8 mouse cellular contexts compared by ENCODE assay signal in the genomic region with DNA sequence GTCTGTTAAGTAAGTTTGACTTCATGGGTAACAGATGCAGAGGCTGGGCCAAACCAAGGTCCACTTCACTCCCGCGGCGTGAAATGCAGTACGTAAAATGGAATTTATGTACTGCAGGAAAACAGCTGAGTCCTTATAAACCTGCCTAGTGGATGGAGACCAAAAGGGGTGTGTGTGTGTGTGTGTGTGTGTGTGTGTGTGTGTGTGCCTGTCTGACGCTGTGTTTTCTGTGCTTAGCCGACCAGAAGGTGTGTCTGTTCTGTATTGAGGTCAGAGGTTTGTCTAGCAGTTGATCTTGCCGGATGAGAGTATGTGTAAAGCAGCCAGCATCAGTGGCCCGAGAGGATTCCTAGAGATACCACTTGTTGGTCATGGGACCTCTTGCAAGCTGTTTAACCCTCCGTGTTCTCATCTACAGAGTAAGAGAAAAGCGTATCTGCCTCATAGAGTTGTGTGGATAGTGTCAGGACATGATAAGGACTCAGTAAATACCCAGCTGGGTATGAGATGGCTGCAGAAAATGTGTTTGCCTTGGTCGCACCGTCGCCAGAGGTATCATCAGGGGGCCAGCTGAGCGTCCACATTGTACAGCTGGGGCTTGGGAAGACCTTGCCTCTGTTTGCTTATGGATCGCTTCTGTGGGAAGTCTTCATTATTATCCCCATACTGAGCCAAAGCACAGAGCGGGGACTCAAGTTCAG. TPM values are rescaled to one million over a fixed set of nuclear protein-coding genes. Genes with fewer than 3 reads are reported as not detected.
DNase-seq lines count a peak whose midpoint lies in the region; ATAC-seq and TF ChIP-seq lines count a peak whose summit lies in the region.

No protein-coding gene starts in this region.

- H3K27ac ChIP-seq in neural tube, embryonic 12.5 days: no peak overlapping the region

- 0 out of 2 replicates have a peak, but pooled peaks have one; percentile 16 for ATAC-seq in G1E (ENCODE audit: extremely low read depth, insufficient number of reproducible peaks, low FRiP score, poor library complexity, severe bottlenecking)
- peak; percentile 9 for ATAC-seq in erythroblast, adult 5-6 weeks (replicated peaks; ENCODE audit: low FRiP score, poor library complexity, severe bottlenecking)
- ATAC-seq in neural tube, embryonic 12.5 days (ENCODE audit: low FRiP score, low read depth): no peak
- no peak for ATAC-seq in frontal cortex, adult (ENCODE audit: low TSS enrichment)
- no peak for ATAC-seq in activated CD4-positive, CD25-positive, alpha-beta regulatory T cell, adult 4 months

- H3K9ac ChIP-seq in neural tube, embryonic 12.5 days: no peak overlapping the region

- 29% methylated on average over 16 of the region's 16 CpGs for WGBS in large intestine, adult 2 months
- 54% methylated on average over 16 of the region's 16 CpGs for WGBS in neural tube, embryonic 12.5 days

- peak; percentile 30 to 55 for DNase-seq in heart, adult 18-20 months
- no peak for DNase-seq in heart, postnatal 25 days (ENCODE audit: low spot score)
- peak; percentile 40 for DNase-seq in G1E (ENCODE audit: low spot score)
- DNase-seq in large intestine, adult 2 months (ENCODE audit: low read depth, low spot score): peak; percentile 16

- H3K4me2 ChIP-seq in neural tube, embryonic 12.5 days (replicated peaks): peak overlapping the region; percentile 82

- peak overlapping the region; percentile 80 for H3K4me3 ChIP-seq in G1E (ENCODE audit: low read depth, low read length)
- peak overlapping the region; percentile 81 for H3K4me3 ChIP-seq in neural tube, embryonic 12.5 days

- H3K36me3 ChIP-seq in G1E (replicated peaks): peaks cover 44% of the 10 kb centered on the region
- H3K36me3 ChIP-seq in neural tube, embryonic 12.5 days: no peaks in the 10 kb centered on the region

- H3K4me1 ChIP-seq in G1E (ENCODE audit: insufficient read depth, low read depth, low read length): peaks cover 91% of the 10 kb centered on the region
- H3K4me1 ChIP-seq in neural tube, embryonic 12.5 days: peaks cover 29% of the 10 kb centered on the region

- no peaks in the 10 kb centered on the region for H3K27me3 ChIP-seq in G1E (ENCODE audit: insufficient read depth, low read length)
- H3K27me3 ChIP-seq in neural tube, embryonic 12.5 days (replicated peaks): 0 out of 2 replicates have a peak, but pooled peaks cover 7% of the 10 kb centered on the region

- H3K9me3 ChIP-seq in G1E (replicated peaks): no peaks in the 10 kb centered on the region
- no peaks in the 10 kb centered on the region for H3K9me3 ChIP-seq in neural tube, embryonic 12.5 days

- intact Hi-C loops in heart, postnatal 25 days (cut with DNase I): no loop called here

- TF ChIP-seq CTCF in G1E (IDR thresholded peaks at IDR 0.05; ENCODE audit: low read depth, low read length): no peak

RNA-seq across cellular contexts. Expression of a gene that starts 2.2 kb away (rescaled TPM):
- total RNA-seq in heart, adult 18-20 months (2021): 10 to 100 TPM; 24.7 to 24.8 TPM
- total RNA-seq in heart, postnatal 25 days (2021): 10 to 100 TPM; 32.0 to 37.0 TPM
- total RNA-seq in G1E (2014; fragmentation: Nextera tagmentation) (186 and 202 TPM in 2 replicates), G1E (2017) (156 and 172 TPM in 2 replicates)
- polyA plus RNA-seq in G1E (2012): 124 and 136 TPM in 2 replicates
- total RNA-seq in erythroblast, adult 5-6 weeks (2015; ENCODE audit: low replicate concordance): 28.1 and 29.9 TPM in 2 replicates
- total RNA-seq in erythroblast, adult 5-6 weeks (2017; ENCODE audit: low replicate concordance): 31.2 and 60.5 TPM in 2 replicates
- 15.1 and 16.0 TPM in 2 replicates for polyA plus RNA-seq in large intestine, adult 2 months (2012; rRNA removed)
- polyA plus RNA-seq in neural tube, embryonic 12.5 days (2016; fragmentation: Nextera tagmentation; extraction: Ambion mirVana): 21.4 and 25.2 TPM in 2 replicates
- 1 to 10 TPM; 1.0 to 1.4 TPM for polyA plus RNA-seq in activated CD4-positive, CD25-positive, alpha-beta regulatory T cell, adult 4 months (2017; shearing (Covaris generic))

RNA-seq across cellular contexts. Expression of a gene that starts 41.2 kb away (rescaled TPM):
- under 1 TPM; 0.28 to 0.30 TPM for total RNA-seq in heart, adult 18-20 months (2021)
- under 1 TPM; 0.08 to 0.17 TPM for total RNA-seq in heart, postnatal 25 days (2021)
- 6.8 TPM in 2 replicates for total RNA-seq in G1E (2014; fragmentation: Nextera tagmentation)
- 2.1 and 3.0 TPM in 2 replicates for total RNA-seq in G1E (2017)
- 4.9 and 6.1 TPM in 2 replicates for polyA plus RNA-seq in G1E (2012)
- total RNA-seq in erythroblast, adult 5-6 weeks (2015; ENCODE audit: low replicate concordance): 178 and 210 TPM in 2 replicates
- total RNA-seq in erythroblast, adult 5-6 weeks (2017; ENCODE audit: low replicate concordance): 298 and 357 TPM in 2 replicates
- 7.5 and 21.0 TPM in 2 replicates for polyA plus RNA-seq in large intestine, adult 2 months (2012; rRNA removed)
- 0.22 and 0.46 TPM in 2 replicates for polyA plus RNA-seq in neural tube, embryonic 12.5 days (2016; fragmentation: Nextera tagmentation; extraction: Ambion mirVana)
- not detected for polyA plus RNA-seq in activated CD4-positive, CD25-positive, alpha-beta regulatory T cell, adult 4 months (2017; shearing (Covaris generic))

RNA-seq across cellular contexts. Expression of a gene that starts 41.3 kb away (rescaled TPM):
- total RNA-seq in heart, adult 18-20 months (2021): not detected
- total RNA-seq in heart, postnatal 25 days (2021): not detected
- total RNA-seq in G1E (2014; fragmentation: Nextera tagmentation): not detected in 2 replicates
- 0.29 and 0.76 TPM in 2 replicates for total RNA-seq in G1E (2017)
- 0.27 TPM in 1 of 2 replicates, not detected in the other for polyA plus RNA-seq in G1E (2012)
- 2.3 and 2.5 TPM in 2 replicates for total RNA-seq in erythroblast, adult 5-6 weeks (2015; ENCODE audit: low replicate concordance)
- 5.2 and 6.7 TPM in 2 replicates for total RNA-seq in erythroblast, adult 5-6 weeks (2017; ENCODE audit: low replicate concordance)
- polyA plus RNA-seq in large intestine, adult 2 months (2012; rRNA removed): not detected in 2 replicates
- polyA plus RNA-seq in neural tube, embryonic 12.5 days (2016; fragmentation: Nextera tagmentation; extraction: Ambion mirVana): not detected in 2 replicates
- not detected for polyA plus RNA-seq in activated CD4-positive, CD25-positive, alpha-beta regulatory T cell, adult 4 months (2017; shearing (Covaris generic))

RNA-seq across cellular contexts. Expression of a gene that starts 45.9 kb away (rescaled TPM):
- 10 to 100 TPM in 1 of 2 experiments, 1 to 10 TPM in 1; 8.4 to 11.2 TPM for total RNA-seq in heart, adult 18-20 months (2021)
- total RNA-seq in heart, postnatal 25 days (2021): 1 to 10 TPM; 7.6 to 9.6 TPM
- 20.2 and 22.3 TPM in 2 replicates for total RNA-seq in G1E (2014; fragmentation: Nextera tagmentation)
- total RNA-seq in G1E (2017): 25.7 and 27.5 TPM in 2 replicates
- 11.2 and 12.0 TPM in 2 replicates for polyA plus RNA-seq in G1E (2012)
- 1.3 and 4.4 TPM in 2 replicates for total RNA-seq in erythroblast, adult 5-6 weeks (2015; ENCODE audit: low replicate concordance)
- total RNA-seq in erythroblast, adult 5-6 weeks (2017; ENCODE audit: low replicate concordance): 2.8 and 5.2 TPM in 2 replicates
- polyA plus RNA-seq in large intestine, adult 2 months (2012; rRNA removed): 1.8 and 2.3 TPM in 2 replicates
- 145 and 157 TPM in 2 replicates for polyA plus RNA-seq in neural tube, embryonic 12.5 days (2016; fragmentation: Nextera tagmentation; extraction: Ambion mirVana)
- polyA plus RNA-seq in activated CD4-positive, CD25-positive, alpha-beta regulatory T cell, adult 4 months (2017; shearing (Covaris generic)): 1 to 10 TPM; 5.9 to 7.8 TPM

RNA-seq across cellular contexts. Expression of a gene that starts 51.0 kb away (rescaled TPM):
- not detected for total RNA-seq in heart, adult 18-20 months (2021)
- total RNA-seq in heart, postnatal 25 days (2021): not detected
- not detected in 2 replicates for total RNA-seq in G1E (2014; fragmentation: Nextera tagmentation)
- 0.16 TPM in 1 of 2 replicates, not detected in the other for total RNA-seq in G1E (2017)
- polyA plus RNA-seq in G1E (2012): not detected in 2 replicates
- total RNA-seq in erythroblast, adult 5-6 weeks (2015; ENCODE audit: low replicate concordance): not detected in 2 replicates
- not detected in 2 replicates for total RNA-seq in erythroblast, adult 5-6 weeks (2017; ENCODE audit: low replicate concordance)
- not detected in 2 replicates for polyA plus RNA-seq in large intestine, adult 2 months (2012; rRNA removed)
- not detected in 2 replicates for polyA plus RNA-seq in neural tube, embryonic 12.5 days (2016; fragmentation: Nextera tagmentation; extraction: Ambion mirVana)
- polyA plus RNA-seq in activated CD4-positive, CD25-positive, alpha-beta regulatory T cell, adult 4 months (2017; shearing (Covaris generic)): not detected

Comparison
In these comparisons a context has a peak if more than half of its experiments do, and no peak if none do; other contexts are left out.
1. ATAC-seq: peak in G1E (single experiment) and erythroblast, adult 5-6 weeks (single experiment); none in neural tube, embryonic 12.5 days (single experiment), frontal cortex, adult (single experiment) and activated CD4-positive, CD25-positive, alpha-beta regulatory T cell, adult 4 months (single experiment).
2. RNA of a gene that starts 41.2 kb away (total RNA-seq): 178 to 357 TPM in erythroblast, adult 5-6 weeks; 2.1 to 6.8 TPM in G1E, 0.28 to 0.30 TPM in heart, adult 18-20 months and 0.08 to 0.17 TPM in heart, postnatal 25 days; every median in the first group is over 10 times any median in the second.